Mouse (Mus musculus) heart, postnatal 0 days (tissue): ENCODE data around the gene Tns3. TPM values are rescaled to one million over a fixed set of nuclear protein-coding genes. Genes with fewer than 3 reads are reported as not detected.

ENCODE experiments used
- ATAC-seq: fragments of 200-750 bp; cut with Nextera tagmentation; 2 replicates; pipeline ENCODE4 v1.8.0; 2017; ENCODE audit warnings: low read depth, moderate number of reproducible peaks, moderate library complexity; ENCODE audit not compliant: insufficient read depth
- DNase-seq: peaks from one replicate; pipeline ENCODE4 v3.0.0-alpha.2; 2016; ENCODE audit warnings: low spot score
- H3K27ac ChIP-seq: fragments of 300-500 bp; sonication (generic); 2 replicates; pipeline ENCODE4 v1.5.1; 2014; ENCODE audit warnings: low read depth, mild to moderate bottlenecking
- H3K27me3 ChIP-seq: fragments of 300-500 bp; sonication (generic); 2 replicates; pipeline ENCODE4 v1.6.1; 2014; ENCODE audit warnings: low read length, mixed read lengths; ENCODE audit not compliant: control insufficient read depth, insufficient read depth
- H3K36me3 ChIP-seq: fragments of 300-500 bp; sonication (generic); replicated peaks from 2 replicates; pipeline ENCODE4 v1.6.1; 2014; ENCODE audit warnings: low read length, mixed read lengths; ENCODE audit not compliant: control insufficient read depth, insufficient read depth
- H3K4me1 ChIP-seq: fragments of 300-500 bp; sonication (generic); 2 replicates; pipeline ENCODE4 v1.6.1; 2014; ENCODE audit warnings: antibody characterized with exemption; ENCODE audit not compliant: control insufficient read depth, insufficient read depth
- H3K4me2 ChIP-seq: fragments of 300-500 bp; sonication (generic); 2 replicates; pipeline ENCODE4 v1.6.1; 2014; ENCODE audit warnings: low read depth, mild to moderate bottlenecking, low read length, moderate library complexity
- H3K4me3 ChIP-seq: fragments of 300-500 bp; sonication (generic); 2 replicates; pipeline ENCODE4 v1.5.1; 2014; ENCODE audit warnings: low read depth, low read length
- H3K9ac ChIP-seq: fragments of 300-500 bp; sonication (generic); replicated peaks from 2 replicates; pipeline ENCODE4 v1.6.1; 2014; ENCODE audit warnings: low read depth, low read length, mixed read lengths
- H3K9me3 ChIP-seq: fragments of 300-500 bp; sonication (generic); replicated peaks from 2 replicates; pipeline ENCODE4 v1.6.1; 2016; ENCODE audit warnings: low read length; ENCODE audit not compliant: control insufficient read depth
- CTCF ChIP-seq: IDR thresholded peaks from 2 replicates; pipeline ENCODE4 v1.5.1; 2016; ENCODE audit warnings: antibody characterized with exemption, control low read depth, low read depth
- EP300 ChIP-seq: IDR thresholded peaks from 2 replicates; pipeline ENCODE4 v1.6.1; 2016; ENCODE audit warnings: antibody characterized with exemption, low read depth
- WGBS: fragments of 180-500 bp; shearing (Covaris S2); extraction: QIAGEN DNeasy Blood & Tissue Kit; methylation state at CpG from one replicate; pipeline ENCODE4 v1.1.7; 2014; 5-methylcytosine and 5-hydroxymethylcytosine counted together
- polyA plus RNA-seq: library from polyadenylated mRNA; unstranded; fragments of >200 nt; fragmentation: Nextera tagmentation; extraction: Ambion mirVana; gene quantifications from 2 replicates; pipeline ENCODE4 v1.2.1, GENCODE M21; 2015
- total RNA-seq: library from RNA; depleted of rRNA; stranded (reverse); fragments of >200 nt; gene quantifications from 2 replicates; pipeline ENCODE4 v1.2.3, GENCODE M21; 2014; ENCODE audit warnings: low replicate concordance

Tns3 gene
- total and polyA plus RNA-seq, 2 experiments from 2014 or later = 7.6 to 31.7 TPM

DNA sequence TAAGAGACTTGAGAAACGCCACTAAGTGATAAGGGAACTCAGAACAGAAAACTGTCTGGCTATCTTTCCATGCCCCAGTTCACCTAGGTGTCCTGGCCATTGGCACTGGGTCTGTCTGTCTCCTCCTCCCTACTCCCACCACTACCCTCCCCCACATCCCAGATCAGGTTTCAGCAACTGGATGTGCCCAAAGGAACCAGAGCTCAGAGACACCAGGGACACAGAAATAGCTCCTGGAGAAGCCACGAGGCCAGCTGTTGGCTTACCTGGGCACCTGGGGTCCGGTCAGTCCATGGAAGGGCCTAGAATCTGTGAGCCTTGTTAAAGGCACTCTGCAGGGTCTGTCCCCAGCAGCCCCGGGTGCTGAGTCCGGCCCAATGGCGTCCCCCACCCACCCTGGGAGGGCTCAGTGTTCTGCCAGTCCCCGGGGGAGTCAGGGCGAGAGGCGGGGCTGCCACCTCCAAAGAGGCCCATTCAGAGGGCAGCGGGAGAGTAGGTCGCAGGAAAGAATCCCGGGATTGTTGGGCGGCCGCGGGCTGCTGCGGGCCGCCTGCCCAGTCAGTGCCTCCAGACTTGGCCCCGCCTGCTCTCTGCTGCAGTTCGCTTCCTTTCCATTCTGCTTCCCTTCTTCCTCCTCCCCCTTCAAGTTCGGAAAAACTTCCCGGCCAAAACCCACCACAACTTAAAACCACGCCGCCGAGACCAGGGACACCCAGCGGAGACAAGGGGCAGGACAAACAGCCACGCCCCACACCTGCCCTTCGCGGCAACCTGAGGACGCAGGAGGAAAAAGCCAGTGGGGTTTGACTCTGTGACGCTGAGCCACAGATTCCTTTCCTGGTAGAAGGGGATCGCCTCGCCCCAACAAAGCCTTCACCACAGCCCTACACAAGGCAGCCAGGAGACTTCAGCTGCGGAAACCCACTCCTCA is 195.9 kb downstream of the Tns3 start:
- ATAC-seq (peak; percentile 88), DNase-seq (peak; percentile 86)
- H3K9me3 ChIP-seq = no peaks in the 10 kb centered on the region
- peaks cover 54% of the 10 kb centered on the region for H3K4me1 ChIP-seq
- WGBS = 1% methylated on average over 33 of the region's 33 CpGs
- H3K4me3 ChIP-seq = peak overlapping the region; percentile 57
- H3K9ac ChIP-seq = peak overlapping the region; percentile 41
- H3K27ac ChIP-seq = peak overlapping the region; percentile 93
- TF ChIP-seq CTCF (no peak), EP300 (0 out of 2 replicates have a peak, but pooled peaks have one; percentile 25)
- H3K27me3 ChIP-seq = no peaks in the 10 kb centered on the region
- peak overlapping the region; percentile 61 for H3K4me2 ChIP-seq
- no peaks in the 10 kb centered on the region for H3K36me3 ChIP-seq

DNA sequence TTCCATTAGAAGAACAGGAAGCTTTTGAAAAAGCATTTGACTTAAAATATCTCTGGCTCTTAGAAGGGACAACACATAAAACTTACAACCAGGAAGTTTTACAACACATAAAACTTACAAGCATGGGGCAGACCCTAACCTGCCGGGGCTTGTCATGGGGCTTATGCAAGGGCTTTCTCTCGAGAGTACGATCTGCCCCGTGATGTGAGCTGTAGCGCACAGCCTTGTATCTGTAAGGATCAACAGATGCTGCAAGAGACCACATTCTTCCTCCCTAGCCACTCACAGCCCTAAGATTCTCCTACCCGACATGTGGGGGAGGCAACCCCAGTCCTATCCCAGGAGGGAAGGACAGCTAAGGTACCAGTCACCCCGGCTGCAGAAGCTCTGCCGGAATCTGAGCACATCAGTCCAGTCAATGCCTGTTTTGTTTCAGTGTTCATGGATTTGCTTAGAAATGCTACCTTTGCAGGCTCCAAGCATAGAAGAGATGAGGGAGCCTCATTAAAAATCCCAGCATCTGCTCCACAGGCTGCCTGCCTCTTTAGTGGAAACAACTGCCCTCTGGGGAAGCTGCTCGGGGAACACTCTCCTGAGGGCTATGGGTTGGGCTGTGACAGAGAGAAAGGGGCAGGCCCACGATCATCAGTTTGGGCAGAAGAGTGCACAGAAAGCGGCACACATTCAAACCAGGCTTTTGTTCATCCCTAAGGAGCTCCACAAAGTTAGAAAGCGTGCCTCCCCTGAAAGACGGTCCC is 196.8 kb downstream of the Tns3 start:
- peak overlapping the region; percentile 57 for H3K4me3 ChIP-seq
- H3K9me3 ChIP-seq = no peaks in the 10 kb centered on the region
- H3K36me3 ChIP-seq = no peaks in the 10 kb centered on the region
- peaks cover 56% of the 10 kb centered on the region for H3K4me1 ChIP-seq
- DNase-seq (no peak), ATAC-seq (peak; percentile 47)
- peak overlapping the region; percentile 41 for H3K9ac ChIP-seq
- whole genome bisulfite sequencing = 16% methylated on average over 13 of the region's 13 CpGs
- peak overlapping the region; percentile 93 for H3K27ac ChIP-seq
- no peaks in the 10 kb centered on the region for H3K27me3 ChIP-seq
- no peak for TF ChIP-seq CTCF
- TF ChIP-seq EP300 = no peak
- peak overlapping the region; percentile 61 for H3K4me2 ChIP-seq

DNA sequence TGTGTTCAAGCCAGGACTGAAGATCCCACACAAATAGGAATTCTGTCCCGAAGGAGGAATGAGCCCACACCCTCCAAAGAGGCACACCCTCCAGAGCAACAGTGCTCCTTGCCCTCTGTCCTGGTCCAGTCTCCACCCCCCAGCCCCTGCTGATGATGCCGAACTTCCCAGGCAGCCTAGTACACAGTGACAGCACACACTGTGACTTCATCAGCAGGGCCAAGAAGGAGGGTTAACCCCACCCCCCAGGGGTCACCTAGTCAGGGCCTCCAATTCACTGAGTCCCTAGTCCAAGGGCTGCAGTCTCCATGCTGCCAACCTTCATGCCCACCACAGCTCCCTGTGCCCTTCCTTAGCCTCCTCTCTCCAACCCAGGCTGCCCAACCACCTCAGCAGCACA is 200.5 kb downstream of the Tns3 start:
- no peak overlapping the region for H3K4me2 ChIP-seq
- H3K9me3 ChIP-seq = no peaks in the 10 kb centered on the region
- TF ChIP-seq CTCF = no peak
- no peak for TF ChIP-seq EP300
- WGBS = 73% methylated on average over 2 of the region's 2 CpGs
- H3K4me1 ChIP-seq = peaks cover 70% of the 10 kb centered on the region
- H3K36me3 ChIP-seq = 0 out of 2 replicates have a peak, but pooled peaks cover 12% of the 10 kb centered on the region
- H3K4me3 ChIP-seq = no peak overlapping the region
- no peak for ATAC-seq
- H3K9ac ChIP-seq = no peak overlapping the region
- H3K27me3 ChIP-seq = no peaks in the 10 kb centered on the region
- peak overlapping the region; percentile 32; the same call in 1 of the 2 replicates for H3K27ac ChIP-seq
- no peak for DNase-seq

DNA sequence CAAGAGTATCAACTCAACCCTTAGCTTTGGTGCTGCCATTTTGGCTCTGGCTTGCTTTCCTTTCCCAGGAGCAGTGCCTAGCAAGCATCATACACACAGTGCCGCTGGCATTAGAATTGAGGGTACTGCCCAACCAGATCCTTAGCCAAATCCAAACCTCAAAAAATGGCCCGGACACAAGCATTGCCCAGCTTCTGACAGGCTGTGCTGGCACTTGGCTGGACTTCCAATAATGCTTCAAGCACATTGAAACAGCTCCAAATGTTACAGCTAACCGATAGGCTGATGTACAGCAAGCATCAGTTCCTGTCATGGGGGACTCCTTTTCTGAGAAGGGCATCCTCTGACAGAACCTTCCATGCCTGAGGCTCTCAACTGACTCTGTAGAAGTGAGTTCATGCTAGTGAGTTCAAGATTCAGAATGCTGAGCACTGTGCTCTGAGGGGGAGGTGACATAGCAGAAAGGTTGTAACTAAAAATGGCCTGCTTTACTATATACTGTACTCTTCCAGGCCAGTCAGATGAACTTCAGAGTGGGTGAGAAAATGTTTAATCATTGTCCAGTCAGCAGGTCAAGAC is 201.4 kb downstream of the Tns3 start:
- Histone ChIP-seq H3K4me3 (no peak overlapping the region), H3K4me2 (no peak overlapping the region), H3K36me3 (0 out of 2 replicates have a peak, but pooled peaks cover 12% of the 10 kb centered on the region), H3K27me3 (no peaks in the 10 kb centered on the region), H3K9me3 (no peaks in the 10 kb centered on the region), H3K4me1 (peaks cover 78% of the 10 kb centered on the region), H3K9ac (0 out of 2 replicates have a peak overlapping the region, but pooled peaks have one; percentile 14), H3K27ac (peak overlapping the region; percentile 52; the same call in 1 of the 2 replicates)
- TF ChIP-seq CTCF = no peak
- DNase-seq = no peak
- WGBS = 45% methylated on average over 3 of the region's 3 CpGs
- ATAC-seq = no peak

DNA sequence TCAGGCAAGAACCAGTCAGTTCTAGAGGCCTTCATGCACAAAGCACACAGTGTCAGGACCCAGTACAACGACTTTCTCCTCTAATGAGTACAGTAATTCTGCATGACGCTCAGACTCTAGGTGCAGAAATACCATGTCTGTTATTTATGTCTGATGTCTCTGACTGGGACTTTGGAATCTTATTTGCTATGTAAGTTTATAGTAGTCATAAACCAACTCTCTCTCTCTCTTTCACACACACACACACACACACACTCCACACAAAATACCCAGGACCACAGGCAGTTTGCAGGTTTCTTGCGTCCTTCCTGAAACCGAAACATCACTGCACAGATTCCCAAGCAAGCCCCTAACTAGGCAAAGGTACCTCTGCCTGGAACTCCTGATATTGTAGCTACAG is 203.5 kb downstream of the Tns3 start:
- H3K36me3 ChIP-seq = 0 out of 2 replicates have a peak, but pooled peaks cover 12% of the 10 kb centered on the region
- H3K4me2 ChIP-seq = no peak overlapping the region
- TF ChIP-seq EP300 (no peak), CTCF (no peak)
- no peaks in the 10 kb centered on the region for H3K27me3 ChIP-seq
- H3K27ac ChIP-seq = no peak overlapping the region
- no peak for DNase-seq
- H3K4me3 ChIP-seq = no peak overlapping the region
- no peak overlapping the region for H3K9ac ChIP-seq
- H3K9me3 ChIP-seq = no peaks in the 10 kb centered on the region
- ATAC-seq = no peak
- 80% methylated on average over 4 of the region's 4 CpGs for WGBS
- H3K4me1 ChIP-seq = peaks cover 86% of the 10 kb centered on the region
